Mouse (Mus musculus) heart, embryonic 13.5 days (tissue): ENCODE measurements around the gene Gm17660. TPM values are rescaled to one million over a fixed set of nuclear protein-coding genes. Genes with fewer than 3 reads are reported as not detected.

ENCODE experiments used
- ATAC-seq: fragments of 200-750 bp; cut with Nextera tagmentation; 2 replicates; pipeline ENCODE4 v1.8.0; 2017; ENCODE audit warnings: moderate TSS enrichment; ENCODE audit not compliant: insufficient number of reproducible peaks, low FRiP score, low TSS enrichment; ENCODE audit errors: extremely low read depth
- H3K27ac ChIP-seq: fragments of 300-500 bp; sonication (generic); replicated peaks from 2 replicates; pipeline ENCODE4 v1.5.1; 2015; ENCODE audit warnings: moderate library complexity, mild to moderate bottlenecking, inconsistent platforms
- H3K27me3 ChIP-seq: fragments of 300-500 bp; sonication (generic); replicated peaks from 2 replicates; pipeline ENCODE4 v1.6.1; 2015; ENCODE audit warnings: mild to moderate bottlenecking, inconsistent platforms
- H3K36me3 ChIP-seq: fragments of 300-500 bp; sonication (generic); 2 replicates; pipeline ENCODE4 v1.6.1; 2015; ENCODE audit warnings: mild to moderate bottlenecking, inconsistent platforms
- H3K4me1 ChIP-seq: fragments of 300-500 bp; sonication (generic); 2 replicates; pipeline ENCODE4 v1.6.1; 2015; ENCODE audit warnings: inconsistent platforms
- H3K4me2 ChIP-seq: fragments of 300-500 bp; sonication (generic); 2 replicates; pipeline ENCODE4 v1.6.1; 2015; ENCODE audit warnings: inconsistent platforms, mild to moderate bottlenecking, moderate library complexity
- H3K4me3 ChIP-seq: fragments of 300-500 bp; sonication (generic); 2 replicates; pipeline ENCODE4 v1.5.1; 2015; ENCODE audit warnings: moderate library complexity, mild to moderate bottlenecking, inconsistent platforms
- H3K9ac ChIP-seq: fragments of 300-500 bp; sonication (generic); 2 replicates; pipeline ENCODE4 v1.6.1; 2015; ENCODE audit warnings: inconsistent platforms, mild to moderate bottlenecking, moderate library complexity
- H3K9me3 ChIP-seq: fragments of 300-500 bp; sonication (generic); 2 replicates; pipeline ENCODE4 v1.6.1; 2016; ENCODE audit warnings: inconsistent platforms
- WGBS: fragments of 180-500 bp; shearing (Covaris S2); methylation state at CpG from one replicate; pipeline ENCODE4 v1.1.7; 2015; ENCODE audit warnings: mixed read lengths; 5-methylcytosine and 5-hydroxymethylcytosine counted together
- polyA plus RNA-seq: library from polyadenylated mRNA; unstranded; fragments of >200 nt; fragmentation: Nextera tagmentation; extraction: Ambion mirVana; gene quantifications from 2 replicates; pipeline ENCODE4 v1.2.1, GENCODE M21; 2015

Gm17660 gene
- not detected in 2 replicates for polyA plus RNA-seq

GRCm38 (mm10) chr5:104077508-104077907 lies at the start of gene Gm17660:
Gm17660 (minus strand) TSS chr5:104077608.
- Histone ChIP-seq H3K27me3 (peaks cover 9% of the 10 kb centered on the region; the same call in 1 of the 2 replicates), H3K9me3 (no peaks in the 10 kb centered on the region), H3K27ac (no peak within 1 kb of the TSS), H3K4me3 (no peak within 1 kb of the TSS), H3K36me3 (no peaks in the 10 kb centered on the region; the same call in 1 of the 2 replicates), H3K9ac (peak within 1 kb of the TSS; percentile 12; the same call in 1 of the 2 replicates), H3K4me1 (peaks cover 15% of the 10 kb centered on the region), H3K4me2 (0 out of 2 replicates have a peak within 1 kb of the TSS, but pooled peaks have one; percentile 0)
- WGBS, result 85% methylated on average over 7 of the region's 7 CpGs
- ATAC-seq, result no peak

- Histone ChIP-seq H3K27ac (no peak overlapping the region), H3K4me3 (no peak overlapping the region), H3K4me1 (peaks cover 22% of the 10 kb centered on the region), H3K36me3 (no peaks in the 10 kb centered on the region), H3K9me3 (no peaks in the 10 kb centered on the region), H3K9ac (no peak overlapping the region), H3K4me2 (no peak overlapping the region), H3K27me3 (no peaks in the 10 kb centered on the region)
- peak; percentile 32; the same call in 1 of the 2 replicates for ATAC-seq
- 64% methylated on average over 12 of the region's 12 CpGs for WGBS
Observed at GRCm38 (mm10) chr5:104126561-104127320, 49.3 kb upstream of the Gm17660 start.

DNA sequence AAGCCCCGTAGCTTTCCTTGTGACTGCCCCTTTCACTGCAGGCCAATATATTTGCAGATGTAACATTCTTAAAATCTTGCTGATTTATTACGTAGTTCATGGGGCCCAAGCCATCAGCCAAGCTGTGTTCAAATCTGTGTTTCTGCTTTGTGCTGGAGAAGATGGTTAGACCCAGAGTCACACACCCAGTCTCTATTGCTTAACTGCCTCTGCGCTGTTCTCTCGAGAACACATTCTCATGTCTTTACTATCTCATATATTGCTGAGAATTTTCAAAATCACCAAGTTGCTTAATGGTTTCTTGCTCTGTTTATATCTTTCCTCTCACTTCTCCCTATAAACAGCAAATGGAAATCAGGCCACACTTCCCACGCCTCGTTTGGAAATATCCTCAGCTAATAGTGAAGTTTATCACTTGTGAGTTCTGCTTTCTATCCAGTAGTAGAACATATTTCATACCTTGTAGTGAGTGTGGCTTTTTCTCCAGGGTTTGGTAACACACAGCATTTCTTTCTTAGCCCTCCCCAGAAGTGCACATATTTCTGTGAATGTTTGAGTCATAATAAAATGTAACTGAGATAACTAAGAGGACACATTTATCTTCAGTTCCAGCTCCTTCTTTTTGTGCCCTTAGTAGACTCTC lies 46.7 kb upstream of the Gm17660 start:
- ATAC-seq, result no peak
- H3K27ac ChIP-seq, result no peak overlapping the region
- H3K4me3 ChIP-seq, result no peak overlapping the region
- H3K36me3 ChIP-seq, result no peaks in the 10 kb centered on the region
- 64% methylated on average over 6 of the region's 6 CpGs for WGBS
- no peaks in the 10 kb centered on the region for H3K27me3 ChIP-seq
- no peak overlapping the region for H3K9ac ChIP-seq
- H3K9me3 ChIP-seq, result no peaks in the 10 kb centered on the region
- H3K4me2 ChIP-seq, result no peak overlapping the region
- peaks cover 22% of the 10 kb centered on the region for H3K4me1 ChIP-seq

DNA sequence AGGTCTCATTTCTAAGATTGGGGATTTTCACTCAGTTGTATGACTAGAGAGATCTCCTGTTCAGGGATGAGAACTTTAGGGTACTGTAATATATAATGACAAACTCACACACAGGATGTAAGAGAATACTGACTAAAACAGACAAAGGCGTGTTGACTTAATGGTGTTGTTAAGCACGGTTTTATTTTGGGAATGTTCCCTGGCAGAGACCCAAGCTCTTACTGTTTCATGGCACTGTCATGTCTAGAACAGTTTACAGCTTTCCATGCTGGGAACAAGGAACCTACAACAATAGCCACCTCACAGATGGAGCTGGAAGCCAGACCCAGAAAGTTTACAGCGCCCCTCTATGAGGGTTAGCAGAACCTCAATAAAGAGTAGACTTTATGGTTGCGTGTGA lies 38.5 kb upstream of the Gm17660 start:
- 66% methylated on average over 4 of the region's 4 CpGs for WGBS
- H3K4me1 ChIP-seq, result peaks cover 55% of the 10 kb centered on the region
- no peak overlapping the region for H3K9ac ChIP-seq
- peak overlapping the region; percentile 77 for H3K27ac ChIP-seq
- H3K9me3 ChIP-seq, result no peaks in the 10 kb centered on the region
- H3K27me3 ChIP-seq, result no peaks in the 10 kb centered on the region
- no peaks in the 10 kb centered on the region for H3K36me3 ChIP-seq
- H3K4me3 ChIP-seq, result no peak overlapping the region
- no peak overlapping the region for H3K4me2 ChIP-seq
- no peak for ATAC-seq

DNA sequence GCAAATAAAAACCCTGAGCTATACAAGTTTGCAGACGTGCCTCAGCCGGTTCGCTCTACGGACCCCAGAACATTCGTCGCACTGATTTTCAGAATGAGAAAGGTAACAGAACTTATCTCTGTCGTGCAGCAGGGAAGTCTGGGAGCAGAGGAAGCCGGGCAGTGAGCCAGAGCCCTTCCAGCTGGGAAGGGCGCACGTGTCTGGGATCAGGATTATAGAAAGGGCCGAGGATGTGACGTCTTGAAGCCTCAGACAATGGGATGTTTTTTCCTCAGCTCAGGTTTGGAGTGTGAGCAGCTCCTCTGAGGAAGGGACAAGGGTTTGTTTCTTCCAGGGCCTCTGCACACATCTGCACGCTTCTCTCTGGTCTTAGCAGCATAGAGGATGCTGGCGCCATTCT lies 37.7 kb upstream of the Gm17660 start:
- peak; percentile 42; the same call in 1 of the 2 replicates for ATAC-seq
- H3K9ac ChIP-seq, result no peak overlapping the region
- H3K4me3 ChIP-seq, result no peak overlapping the region
- WGBS, result 21% methylated on average over 14 of the region's 14 CpGs
- H3K4me2 ChIP-seq, result peak overlapping the region; percentile 40
- peak overlapping the region; percentile 77 for H3K27ac ChIP-seq
- peaks cover 62% of the 10 kb centered on the region for H3K4me1 ChIP-seq
- no peaks in the 10 kb centered on the region for H3K36me3 ChIP-seq
- H3K27me3 ChIP-seq, result no peaks in the 10 kb centered on the region
- H3K9me3 ChIP-seq, result no peaks in the 10 kb centered on the region

- 25% methylated on average over 15 of the region's 15 CpGs for WGBS
- Histone ChIP-seq H3K4me2 (peak within 1 kb of the TSS; percentile 59), H3K9ac (peak within 1 kb of the TSS; percentile 72), H3K4me1 (peaks cover 77% of the 10 kb centered on the region), H3K36me3 (no peaks in the 10 kb centered on the region), H3K27me3 (no peaks in the 10 kb centered on the region), H3K27ac (peak within 1 kb of the TSS; percentile 77), H3K9me3 (no peaks in the 10 kb centered on the region), H3K4me3 (peak within 1 kb of the TSS; percentile 42)
- ATAC-seq, result no peak
Observed at GRCm38 (mm10) chr5:104113491-104114172, 36.2 kb upstream of the Gm17660 start, which contains the start of gene Sparcl1. Sparcl1 (minus strand) TSS chr5:104113733.

GRCm38 (mm10) chr5:104112511-104112910 lies 35.1 kb upstream of the Gm17660 start:
- H3K4me2 ChIP-seq, result peak overlapping the region; percentile 59
- ATAC-seq, result no peak
- peaks cover 88% of the 10 kb centered on the region for H3K4me1 ChIP-seq
- peak overlapping the region; percentile 42 for H3K4me3 ChIP-seq
- H3K36me3 ChIP-seq, result no peaks in the 10 kb centered on the region
- peak overlapping the region; percentile 72 for H3K27ac ChIP-seq
- H3K9me3 ChIP-seq, result no peaks in the 10 kb centered on the region
- 29% methylated on average over 5 of the region's 5 CpGs for WGBS
- peak overlapping the region; percentile 72 for H3K9ac ChIP-seq
- H3K27me3 ChIP-seq, result no peaks in the 10 kb centered on the region

GRCm38 (mm10) chr5:104112016-104112415 lies 34.6 kb upstream of the Gm17660 start:
- peak overlapping the region; percentile 72 for H3K27ac ChIP-seq
- 10% methylated on average over 9 of the region's 9 CpGs for WGBS
- no peaks in the 10 kb centered on the region for H3K27me3 ChIP-seq
- H3K9ac ChIP-seq, result peak overlapping the region; percentile 72
- H3K36me3 ChIP-seq, result no peaks in the 10 kb centered on the region
- H3K4me1 ChIP-seq, result peaks cover 90% of the 10 kb centered on the region
- ATAC-seq, result no peak
- peak overlapping the region; percentile 59 for H3K4me2 ChIP-seq
- peak overlapping the region; percentile 42 for H3K4me3 ChIP-seq
- no peaks in the 10 kb centered on the region for H3K9me3 ChIP-seq

DNA sequence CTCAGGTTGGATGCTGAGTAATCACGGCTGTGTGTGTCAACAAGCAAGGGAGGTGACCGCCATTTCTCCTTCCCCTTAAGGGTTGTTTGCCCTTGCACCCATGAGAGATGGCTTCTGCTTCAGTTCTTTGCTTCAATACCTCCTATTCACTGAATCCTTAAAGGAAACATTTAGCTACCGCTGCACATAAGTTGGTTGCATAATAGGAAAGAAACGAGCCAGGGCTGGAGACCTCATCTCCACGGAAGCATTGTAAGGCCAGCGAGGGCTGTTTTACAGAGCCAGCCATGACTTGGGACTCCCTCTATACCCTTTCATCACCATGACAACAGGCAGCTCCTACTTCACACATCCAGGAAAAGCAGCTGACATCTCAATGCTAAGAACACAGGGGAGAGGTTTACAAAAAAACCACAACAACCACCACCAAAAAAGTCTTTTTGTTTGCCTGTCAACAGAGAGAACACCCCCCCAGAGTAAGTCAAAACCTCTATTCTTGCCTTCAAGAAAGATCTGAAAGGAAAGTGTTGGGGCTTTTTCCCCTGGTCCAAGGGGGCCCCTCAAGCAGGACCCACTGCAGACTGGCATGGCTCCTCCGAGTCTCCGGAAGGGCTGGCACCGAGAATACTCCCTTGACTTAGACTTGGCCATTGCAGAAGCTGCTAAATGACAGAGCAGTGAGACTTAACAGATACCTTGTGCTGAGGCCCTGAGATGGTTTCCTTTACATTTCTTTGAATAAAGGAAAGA lies 32.9 kb upstream of the Gm17660 start:
- peak overlapping the region; percentile 59 for H3K4me2 ChIP-seq
- WGBS, result 37% methylated on average over 9 of the region's 9 CpGs
- peaks cover 78% of the 10 kb centered on the region for H3K4me1 ChIP-seq
- H3K9me3 ChIP-seq, result no peaks in the 10 kb centered on the region
- ATAC-seq, result no peak
- H3K4me3 ChIP-seq, result no peak overlapping the region
- H3K9ac ChIP-seq, result 0 out of 2 replicates have a peak overlapping the region, but pooled peaks have one; percentile 28
- no peaks in the 10 kb centered on the region for H3K36me3 ChIP-seq
- peak overlapping the region; percentile 78 for H3K27ac ChIP-seq
- H3K27me3 ChIP-seq, result no peaks in the 10 kb centered on the region

- peak overlapping the region; percentile 78 for H3K27ac ChIP-seq
- no peak for ATAC-seq
- H3K4me2 ChIP-seq, result peak overlapping the region; percentile 59
- 21% methylated on average over 3 of the region's 3 CpGs for WGBS
- H3K9me3 ChIP-seq, result no peaks in the 10 kb centered on the region
- H3K4me3 ChIP-seq, result no peak overlapping the region
- H3K27me3 ChIP-seq, result no peaks in the 10 kb centered on the region
- H3K9ac ChIP-seq, result no peak overlapping the region
- no peaks in the 10 kb centered on the region for H3K36me3 ChIP-seq
- H3K4me1 ChIP-seq, result peaks cover 69% of the 10 kb centered on the region
Observed at GRCm38 (mm10) chr5:104109516-104109915, 32.1 kb upstream of the Gm17660 start.
